Mouse (Mus musculus) liver, embryonic 14.5 days (tissue): Measurements from ENCODE around the gene Zfp827. TPM values are rescaled to one million over a fixed set of nuclear protein-coding genes. Genes with fewer than 3 reads are reported as not detected.

Experiments
- ATAC-seq: fragments of 200-750 bp; cut with Nextera tagmentation; 2 replicates; pipeline ENCODE4 v1.8.0; 2017; ENCODE audit warnings: moderate number of reproducible peaks, mild to moderate bottlenecking, moderate library complexity; ENCODE audit not compliant: insufficient read depth
- DNase-seq, 3 experiments: peaks; one replicate each; pipeline ENCODE4 v3.0.0-alpha.2; 2012 to 2013; ENCODE audit warnings: low read depth in 3 of 3, low spot score in 3 of 3
- H3K27ac ChIP-seq: fragments of 300-500 bp; sonication (generic); 2 replicates; pipeline ENCODE4 v1.5.1; 2014; ENCODE audit warnings: moderate library complexity, mild to moderate bottlenecking, control low read depth, inconsistent platforms
- H3K27me3 ChIP-seq: fragments of 300-500 bp; sonication (generic); 2 replicates; pipeline ENCODE4 v1.6.1; 2014; ENCODE audit warnings: mild to moderate bottlenecking, low read length, moderate library complexity; ENCODE audit not compliant: control insufficient read depth, insufficient read depth
- H3K36me3 ChIP-seq: fragments of 300-500 bp; sonication (generic); replicated peaks from 2 replicates; pipeline ENCODE4 v1.6.1; 2014; ENCODE audit warnings: low read depth; ENCODE audit not compliant: control insufficient read depth, insufficient read depth
- H3K4me1 ChIP-seq, 2 experiments: fragments of 200-500 bp in 1 of 2; fragments of 300-500 bp in 1 of 2; sonication (generic) in 1 of 2; replicated peaks; 2 replicates each; pipeline ENCODE4 v1.6.1; 2012 to 2014; ENCODE audit warnings: antibody characterized with exemption in 1 of 2, inconsistent platforms in 1 of 2, low read length in 1 of 2; ENCODE audit not compliant: control insufficient read depth in 2 of 2, insufficient read depth in 2 of 2
- H3K4me2 ChIP-seq: fragments of 300-500 bp; sonication (generic); 2 replicates; pipeline ENCODE4 v1.6.1; 2014; ENCODE audit warnings: low read depth, mild to moderate bottlenecking, control low read depth, moderate library complexity
- H3K4me3 ChIP-seq, 2 experiments: fragments of 200-500 bp in 1 of 2; fragments of 300-500 bp in 1 of 2; sonication (generic) in 1 of 2; 2 replicates each; pipeline ENCODE4 v1.5.1; 2012 to 2014; ENCODE audit warnings: low read depth in 2 of 2, low read length in 2 of 2, mild to moderate bottlenecking in 2 of 2, control low read depth in 1 of 2, inconsistent platforms in 1 of 2, moderate library complexity in 1 of 2; ENCODE audit not compliant: insufficient read depth in 1 of 2
- H3K9ac ChIP-seq: fragments of 300-500 bp; sonication (generic); replicated peaks from 2 replicates; pipeline ENCODE4 v1.6.1; 2014; ENCODE audit warnings: mild to moderate bottlenecking, control low read depth, moderate library complexity
- H3K9me3 ChIP-seq: fragments of 300-500 bp; sonication (generic); 2 replicates; pipeline ENCODE4 v1.6.1; 2016; ENCODE audit warnings: low read length, mixed read lengths; ENCODE audit not compliant: control insufficient read depth
- CTCF ChIP-seq: IDR thresholded peaks from 2 replicates; pipeline ENCODE4 v1.5.1; 2016; ENCODE audit warnings: antibody characterized with exemption, low read depth, control low read depth
- EP300 ChIP-seq: IDR thresholded peaks from 2 replicates; pipeline ENCODE4 v1.6.1; 2016; ENCODE audit warnings: antibody characterized with exemption, low read depth
- WGBS: fragments of 180-500 bp; shearing (Covaris S2); extraction: QIAGEN DNeasy Blood & Tissue Kit; methylation state at CpG from one replicate; pipeline ENCODE4 v1.1.7; 2014; ENCODE audit not compliant: insufficient replicate concordance; 5-methylcytosine and 5-hydroxymethylcytosine counted together
- polyA plus RNA-seq, 2 experiments: library from polyadenylated mRNA; depleted of rRNA in 1 of 2; stranded (reverse) in 1 of 2; unstranded in 1 of 2; fragments of >200 nt; fragmentation: Nextera tagmentation in 1 of 2; extraction: Ambion mirVana in 1 of 2; gene quantifications; 2 replicates each; pipeline versions ENCODE4 v1.2.1 to v1.2.3; 2012 to 2014

Zfp827 gene
- polyA plus RNA-seq, 2 experiments: 0.63 to 1.1 TPM

DNA sequence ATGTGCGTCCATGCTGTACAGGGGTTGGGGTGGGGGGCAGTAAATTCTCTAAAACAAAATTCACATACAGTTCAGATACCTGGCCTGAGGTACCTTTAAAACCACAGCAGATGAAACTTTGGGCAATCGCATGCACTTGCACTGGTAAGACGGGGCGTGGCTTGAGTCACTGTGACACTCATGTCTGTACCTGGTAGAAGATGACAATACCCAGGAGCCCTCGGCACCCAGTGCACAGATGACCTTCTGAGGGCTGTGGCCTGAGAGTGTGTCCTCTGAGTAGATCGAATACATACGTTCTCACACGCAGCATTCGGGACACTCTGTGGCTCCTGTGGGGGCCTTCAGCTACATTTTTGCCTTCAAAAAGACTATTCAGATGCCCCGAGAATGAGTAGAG is 117.4 kb downstream of the Zfp827 start:
- H3K9me3 ChIP-seq: no peaks in the 10 kb centered on the region
- H3K4me2 ChIP-seq: no peak overlapping the region
- H3K27me3 ChIP-seq: no peaks in the 10 kb centered on the region
- H3K36me3 ChIP-seq: no peaks in the 10 kb centered on the region
- H3K9ac ChIP-seq: no peak overlapping the region
- no peak overlapping the region for H3K27ac ChIP-seq
- ATAC-seq (no peak), DNase-seq (no peak)
- TF ChIP-seq EP300 (no peak), CTCF (no peak)
- 0 out of 4 replicates have a peak, but pooled peaks cover 0 to 4% of the 10 kb centered on the region in 2 experiments for H3K4me1 ChIP-seq
- 66% methylated on average over 10 of the region's 10 CpGs for WGBS
- no peak overlapping the region for H3K4me3 ChIP-seq

- H3K4me3 ChIP-seq: no peak overlapping the region
- H3K27me3 ChIP-seq: no peaks in the 10 kb centered on the region
- no peak overlapping the region for H3K4me2 ChIP-seq
- H3K9ac ChIP-seq: no peak overlapping the region
- 74% methylated on average over 10 of the region's 10 CpGs for WGBS
- ATAC-seq: no peak
- no peak overlapping the region for H3K27ac ChIP-seq
- no peak for DNase-seq
- no peaks in the 10 kb centered on the region for H3K9me3 ChIP-seq
- H3K4me1 ChIP-seq: 0 out of 4 replicates have a peak, but pooled peaks cover 0 to 4% of the 10 kb centered on the region in 2 experiments
- TF ChIP-seq CTCF (no peak), EP300 (no peak)
- no peaks in the 10 kb centered on the region for H3K36me3 ChIP-seq
These were observed 120.6 kb downstream of the Zfp827 start for GRCm38 (mm10) chr8:79148799-79149198.

- Histone ChIP-seq H3K27me3 (no peaks in the 10 kb centered on the region), H3K4me1 (no peaks in the 10 kb centered on the region), H3K4me2 (no peak overlapping the region), H3K27ac (no peak overlapping the region), H3K9ac (no peak overlapping the region), H3K36me3 (no peaks in the 10 kb centered on the region), H3K4me3 (no peak overlapping the region), H3K9me3 (no peaks in the 10 kb centered on the region)
- TF ChIP-seq CTCF (no peak), EP300 (no peak)
- 73% methylated on average over 10 of the region's 10 CpGs for WGBS
- ATAC-seq (no peak), DNase-seq (no peak)
These were observed 121.6 kb downstream of the Zfp827 start for GRCm38 (mm10) chr8:79149880-79150279.

DNA sequence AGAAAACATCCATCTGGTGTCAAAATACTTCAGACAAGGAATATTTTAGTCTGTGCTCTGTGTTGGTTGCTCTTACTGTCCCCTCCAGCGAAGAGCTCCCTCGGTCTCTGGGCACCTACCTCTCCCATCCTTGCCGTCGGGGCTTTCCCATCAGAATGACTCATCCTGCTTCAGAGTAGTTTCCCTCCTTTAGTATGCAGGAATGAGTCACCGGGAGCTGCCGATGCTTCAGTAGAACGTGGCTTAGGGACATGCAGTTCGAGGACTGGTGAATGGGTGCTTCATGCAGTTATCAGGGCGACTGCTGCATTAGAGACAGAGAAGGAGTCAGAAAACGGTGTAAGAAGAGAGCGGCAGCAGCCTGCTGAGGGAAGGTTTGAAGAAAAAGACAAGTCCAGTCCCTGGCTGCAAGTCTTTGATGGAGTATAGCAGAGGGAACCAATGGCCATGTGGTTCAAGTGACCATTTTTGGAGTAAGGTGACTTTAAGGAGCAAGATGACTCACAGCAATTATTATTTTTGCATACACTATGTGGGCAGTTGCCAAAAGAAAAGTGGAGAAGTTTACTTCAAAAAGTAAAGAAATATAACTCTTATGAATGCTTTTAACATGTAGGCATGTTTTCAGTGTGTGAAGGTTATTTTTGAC is 122.4 kb downstream of the Zfp827 start:
- Histone ChIP-seq H3K27ac (no peak overlapping the region), H3K9ac (no peak overlapping the region), H3K9me3 (no peaks in the 10 kb centered on the region), H3K4me3 (no peak overlapping the region), H3K4me2 (no peak overlapping the region), H3K4me1 (no peaks in the 10 kb centered on the region), H3K27me3 (no peaks in the 10 kb centered on the region), H3K36me3 (no peaks in the 10 kb centered on the region)
- ATAC-seq: no peak
- 61% methylated on average over 11 of the region's 11 CpGs for WGBS
- DNase-seq: no peak
- TF ChIP-seq CTCF (no peak), EP300 (no peak)

- Histone ChIP-seq H3K27me3 (no peaks in the 10 kb centered on the region), H3K9ac (no peak overlapping the region), H3K4me3 (no peak overlapping the region), H3K4me1 (no peaks in the 10 kb centered on the region), H3K4me2 (no peak overlapping the region), H3K9me3 (no peaks in the 10 kb centered on the region), H3K36me3 (no peaks in the 10 kb centered on the region), H3K27ac (no peak overlapping the region)
- ATAC-seq (no peak), DNase-seq (no peak)
- 74% methylated on average over 4 of the region's 4 CpGs for WGBS
- no peak for TF ChIP-seq EP300
- TF ChIP-seq CTCF: no peak
These were observed 123.4 kb downstream of the Zfp827 start for GRCm38 (mm10) chr8:79151644-79152043.
